8 mouse cellular contexts compared by ENCODE assay signal in the genomic region with DNA sequence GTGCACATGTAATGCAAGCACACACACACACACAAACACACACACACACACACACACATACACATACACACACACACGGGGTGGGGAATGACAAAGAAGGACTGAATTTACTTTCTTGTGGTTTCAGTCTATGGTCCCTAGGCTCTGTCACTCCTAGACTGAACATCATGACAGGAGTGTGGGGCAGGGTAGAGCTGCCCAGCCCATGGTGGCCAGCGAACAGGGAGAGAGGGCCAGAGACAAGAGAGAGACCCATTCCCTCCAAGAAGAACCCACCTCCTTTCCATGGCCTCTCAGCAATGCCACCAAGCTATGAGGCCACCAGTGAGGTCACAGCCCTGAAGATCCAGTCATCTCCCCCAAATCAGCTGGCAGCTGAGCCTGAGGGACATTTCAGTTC.
DNase-seq lines count a peak whose midpoint lies in the region; ATAC-seq and TF ChIP-seq lines count a peak whose summit lies in the region.

No protein-coding gene starts in this region.

- no peak for DNase-seq in forebrain, embryonic 10.5 days (ENCODE audit: extremely low spot score, low spot score)
- no peak for DNase-seq in forebrain, embryonic 14.5 days (ENCODE audit: low spot score)
- no peak for DNase-seq in lung, postnatal 10 days
- DNase-seq in layer of hippocampus, postnatal 36 days, result no peak

- no peak overlapping the region for H3K4me3 ChIP-seq in forebrain, embryonic 10.5 days
- no peak overlapping the region for H3K4me3 ChIP-seq in forebrain, embryonic 14.5 days (ENCODE audit: low read depth, low read length)
- no peak overlapping the region for H3K4me3 ChIP-seq in lung, embryonic 16.5 days (ENCODE audit: low read length)
- H3K4me3 ChIP-seq in liver, embryonic 12.5 days, result no peak overlapping the region
- no peak overlapping the region for H3K4me3 ChIP-seq in small intestine, adult 2 months (ENCODE audit: low read depth, low read length)

- H3K4me2 ChIP-seq in forebrain, embryonic 14.5 days (ENCODE audit: low read length), result no peak overlapping the region
- H3K4me2 ChIP-seq in lung, embryonic 16.5 days (ENCODE audit: low read depth, low read length), result peak overlapping the region; percentile 55
- H3K4me2 ChIP-seq in liver, embryonic 12.5 days, result peak overlapping the region; percentile 68; the same call in 1 of the 2 replicates

- 80% methylated on average over 2 of the region's 2 CpGs for WGBS in forebrain, embryonic 10.5 days
- 75% methylated on average over 2 of the region's 2 CpGs for WGBS in forebrain, embryonic 14.5 days
- WGBS in lung, embryonic 16.5 days, result 66% methylated on average over 2 of the region's 2 CpGs
- WGBS in liver, embryonic 12.5 days (ENCODE audit: insufficient replicate concordance), result 27% methylated on average over 2 of the region's 2 CpGs
- 60% methylated on average over 2 of the region's 2 CpGs for WGBS in small intestine, adult 2 months

- peaks cover 73% of the 10 kb centered on the region for H3K27me3 ChIP-seq in forebrain, embryonic 10.5 days (ENCODE audit: poor library complexity, severe bottlenecking)
- H3K27me3 ChIP-seq in forebrain, embryonic 14.5 days (replicated peaks; ENCODE audit: control insufficient read depth, insufficient read depth, low read length), result peaks cover 5% of the 10 kb centered on the region; the same call in 1 of the 2 replicates
- peaks cover 3% of the 10 kb centered on the region; the same call in 1 of the 2 replicates for H3K27me3 ChIP-seq in lung, embryonic 16.5 days (ENCODE audit: control insufficient read depth, insufficient read depth, low read depth, low read length)
- peaks cover 17% of the 10 kb centered on the region for H3K27me3 ChIP-seq in liver, embryonic 12.5 days (replicated peaks)
- no peaks in the 10 kb centered on the region for H3K27me3 ChIP-seq in small intestine, adult 2 months (ENCODE audit: control insufficient read depth, insufficient read depth, low read length)

- peak overlapping the region; percentile 88 for H3K27ac ChIP-seq in forebrain, embryonic 10.5 days
- no peak overlapping the region for H3K27ac ChIP-seq in forebrain, embryonic 14.5 days (ENCODE audit: low read depth, low read length)
- peak overlapping the region; percentile 74 for H3K27ac ChIP-seq in lung, embryonic 16.5 days (ENCODE audit: low read length)
- peak overlapping the region; percentile 65; the same call in 1 of the 2 replicates for H3K27ac ChIP-seq in liver, embryonic 12.5 days
- H3K27ac ChIP-seq in small intestine, adult 2 months (ENCODE audit: insufficient read depth, low read depth, low read length), result peak overlapping the region; percentile 69; the same call in 1 of the 2 replicates

- TF ChIP-seq CTCF in small intestine, adult 2 months (IDR thresholded peaks at IDR 0.05; ENCODE audit: extremely low read depth, insufficient read length, insufficient replicate concordance, low read depth, low read length), result no peak

- no peak for ATAC-seq in forebrain, embryonic 14.5 days
- ATAC-seq in lung, embryonic 16.5 days (ENCODE audit: low read depth), result no peak
- ATAC-seq in liver, embryonic 12.5 days, result 0 out of 2 replicates have a peak, but pooled peaks have one; percentile 8
- no peak for ATAC-seq in activated CD4-positive, CD25-positive, alpha-beta regulatory T cell, adult 4 months

- no peak overlapping the region for H3K9ac ChIP-seq in forebrain, embryonic 14.5 days (ENCODE audit: low read length)
- 0 out of 2 replicates have a peak overlapping the region, but pooled peaks have one; percentile 27 for H3K9ac ChIP-seq in lung, embryonic 16.5 days (ENCODE audit: low read length)
- H3K9ac ChIP-seq in liver, embryonic 12.5 days, result no peak overlapping the region

- no peaks in the 10 kb centered on the region for H3K9me3 ChIP-seq in forebrain, embryonic 10.5 days
- H3K9me3 ChIP-seq in forebrain, embryonic 14.5 days (replicated peaks; ENCODE audit: control insufficient read depth, low read length), result no peaks in the 10 kb centered on the region
- H3K9me3 ChIP-seq in lung, embryonic 16.5 days (ENCODE audit: control insufficient read depth, low read length), result no peaks in the 10 kb centered on the region
- no peaks in the 10 kb centered on the region for H3K9me3 ChIP-seq in liver, embryonic 12.5 days (replicated peaks)

- no peak for TF ChIP-seq POLR2A in small intestine, adult 2 months (IDR thresholded peaks at IDR 0.05; ENCODE audit: low read depth, low read length)

- peaks cover 41% of the 10 kb centered on the region for H3K4me1 ChIP-seq in forebrain, embryonic 10.5 days
- H3K4me1 ChIP-seq in forebrain, embryonic 14.5 days (ENCODE audit: control insufficient read depth, insufficient read depth, low read length), result peaks cover 14% of the 10 kb centered on the region
- H3K4me1 ChIP-seq in lung, embryonic 16.5 days (replicated peaks; ENCODE audit: control insufficient read depth, insufficient read depth, low read length), result peaks cover 15% of the 10 kb centered on the region
- peaks cover 38% of the 10 kb centered on the region for H3K4me1 ChIP-seq in liver, embryonic 12.5 days
- peaks cover 19% of the 10 kb centered on the region; the same call in 1 of the 2 replicates for H3K4me1 ChIP-seq in small intestine, adult 2 months (ENCODE audit: control insufficient read depth, insufficient read depth, insufficient read length, low read length)

- H3K36me3 ChIP-seq in forebrain, embryonic 10.5 days (replicated peaks), result no peaks in the 10 kb centered on the region
- H3K36me3 ChIP-seq in forebrain, embryonic 14.5 days (ENCODE audit: control insufficient read depth, insufficient read depth, low read length), result no peaks in the 10 kb centered on the region
- H3K36me3 ChIP-seq in lung, embryonic 16.5 days (ENCODE audit: control insufficient read depth, insufficient read depth, low read length), result no peaks in the 10 kb centered on the region
- no peaks in the 10 kb centered on the region for H3K36me3 ChIP-seq in liver, embryonic 12.5 days
- no peaks in the 10 kb centered on the region for H3K36me3 ChIP-seq in small intestine, adult 2 months (ENCODE audit: control insufficient read depth, insufficient read depth, low read length)
